Mouse (Mus musculus): ENCODE data around the gene Naaa. TPM values are rescaled to one million over a fixed set of nuclear protein-coding genes. Genes with fewer than 3 reads are reported as not detected.

The Naaa gene
- total and polyA plus RNA-seq, 2 experiments from 2014 or later: 7.5 to 9.7 TPM

DNA sequence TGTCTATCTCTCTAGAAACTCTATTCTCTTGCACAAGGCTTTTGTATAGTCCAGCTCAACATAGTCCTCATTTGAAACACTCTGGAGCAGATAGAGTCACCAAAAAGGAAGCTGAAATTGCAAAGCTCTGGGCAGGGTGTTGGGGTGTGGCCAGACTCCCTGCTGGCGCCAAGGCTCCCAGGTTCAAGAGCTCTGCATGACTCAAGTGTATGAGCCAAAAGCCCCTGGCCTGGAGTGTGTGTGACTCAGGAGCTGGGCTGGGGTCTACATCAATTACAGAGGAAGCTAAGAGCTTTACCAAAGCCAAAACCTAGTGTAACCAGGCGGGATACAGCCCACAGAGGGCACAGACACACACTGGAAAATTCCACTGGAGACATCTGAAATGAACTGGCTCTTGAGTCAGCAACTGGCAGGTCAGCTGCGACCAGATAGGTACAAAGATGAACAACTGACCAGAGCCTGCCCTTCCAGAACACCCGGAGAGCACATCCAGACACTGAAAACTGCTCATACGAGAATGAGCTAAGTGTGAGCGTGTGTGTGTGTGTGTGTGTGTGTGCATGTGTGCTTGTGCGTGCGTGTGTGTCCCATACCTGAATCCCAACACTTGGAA is 57.6 kb downstream of the Naaa start:
- no peaks in the 10 kb centered on the region for H3K36me3 ChIP-seq (replicated peaks; ENCODE audit: control insufficient read depth, insufficient read depth, low read length)
- DNase-seq (ENCODE audit: low spot score) (no peak), ATAC-seq (ENCODE audit: insufficient read depth, low read depth) (no peak)
- H3K9ac ChIP-seq (replicated peaks; ENCODE audit: low read depth, low read length): no peak overlapping the region
- no peak overlapping the region for H3K27ac ChIP-seq (ENCODE audit: low read depth)
- no peak overlapping the region for H3K4me3 ChIP-seq (ENCODE audit: low read depth, low read length)
- TF ChIP-seq CTCF (IDR thresholded peaks at IDR 0.05; ENCODE audit: low read depth) (no peak), EP300 (IDR thresholded peaks at IDR 0.05; ENCODE audit: low read depth) (no peak)
- 83% methylated on average over 8 of the region's 8 CpGs for WGBS
- H3K4me2 ChIP-seq (ENCODE audit: low read depth, low read length): no peak overlapping the region
- H3K4me1 ChIP-seq (ENCODE audit: control insufficient read depth, insufficient read depth): no peaks in the 10 kb centered on the region
- no peaks in the 10 kb centered on the region for H3K9me3 ChIP-seq (replicated peaks; ENCODE audit: control insufficient read depth, low read length)
- no peaks in the 10 kb centered on the region for H3K27me3 ChIP-seq (ENCODE audit: control insufficient read depth, insufficient read depth, low read length)

DNA sequence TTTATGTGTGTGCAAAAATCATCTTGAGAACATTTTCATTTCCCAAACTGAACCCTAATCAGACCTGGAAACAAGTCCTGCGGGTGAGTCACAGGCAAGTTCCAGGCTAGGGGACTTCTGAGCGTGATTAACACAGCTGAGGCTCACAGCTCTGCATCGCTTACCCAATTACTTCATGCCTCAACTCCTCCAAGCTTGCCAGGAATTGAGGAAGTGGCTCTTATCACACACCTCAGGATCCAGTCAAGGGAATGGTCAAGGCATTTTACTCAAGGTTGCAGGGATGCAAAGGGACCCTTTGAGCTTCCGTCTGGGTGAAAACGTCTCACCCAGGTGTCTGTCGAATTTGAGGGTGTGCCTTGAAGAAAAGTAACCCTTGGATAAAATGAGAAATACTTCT is 58.1 kb downstream of the Naaa start:
- 36% methylated on average over 6 of the region's 6 CpGs for WGBS

DNA sequence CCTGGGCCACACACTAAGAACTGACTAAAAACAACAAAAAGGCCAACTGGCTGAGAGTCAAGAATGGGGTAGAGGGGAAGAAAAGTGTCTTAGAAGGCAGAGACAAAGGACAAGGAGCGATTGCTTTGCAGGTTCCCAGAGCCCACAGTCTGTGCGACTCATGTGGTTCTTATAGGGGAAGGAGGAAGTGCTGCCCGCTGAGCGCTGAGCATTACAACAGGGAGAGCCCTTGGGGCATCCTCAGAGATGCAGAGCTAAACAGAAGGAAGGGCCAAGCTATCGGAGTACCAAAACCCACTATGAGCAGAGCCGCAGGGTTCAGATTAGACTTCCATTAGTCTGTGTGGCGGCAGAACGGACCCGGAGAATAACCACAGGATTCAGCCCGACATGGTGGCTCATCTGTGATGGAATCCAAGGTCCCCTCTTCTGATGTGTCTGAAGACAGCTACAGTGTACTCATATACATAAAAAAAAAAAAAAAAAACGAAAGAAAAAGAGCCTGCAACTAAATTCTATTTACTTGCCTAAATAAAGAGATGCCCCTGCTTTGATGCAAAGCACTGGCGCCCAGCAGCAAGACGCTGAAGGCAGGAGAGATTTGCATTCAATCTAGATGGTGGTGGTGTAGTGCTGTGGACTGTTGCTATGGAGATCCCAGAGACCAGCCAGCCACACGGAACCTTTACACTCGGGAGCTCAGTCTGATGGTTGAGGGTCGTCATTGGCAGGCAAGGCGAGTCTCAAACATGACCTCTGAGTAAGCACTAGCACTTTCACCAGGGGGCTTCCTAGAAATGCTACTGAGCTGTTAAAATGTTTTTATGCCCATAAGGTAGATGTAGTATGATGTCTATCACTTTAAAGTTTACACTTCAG is 58.8 kb downstream of the Naaa start:
- 59% methylated on average over 17 of the region's 17 CpGs for WGBS
- TF ChIP-seq CTCF (IDR thresholded peaks at IDR 0.05; ENCODE audit: low read depth) (no peak), EP300 (IDR thresholded peaks at IDR 0.05; ENCODE audit: low read depth) (no peak)
- no peaks in the 10 kb centered on the region for H3K4me1 ChIP-seq (ENCODE audit: control insufficient read depth, insufficient read depth)

More for the DNA sequence above, 58.1 kb downstream of the Naaa start:
- Histone ChIP-seq H3K4me2 (ENCODE audit: low read depth, low read length) (no peak overlapping the region), H3K36me3 (replicated peaks; ENCODE audit: control insufficient read depth, insufficient read depth, low read length) (no peaks in the 10 kb centered on the region), H3K27me3 (ENCODE audit: control insufficient read depth, insufficient read depth, low read length) (no peaks in the 10 kb centered on the region), H3K4me3 (ENCODE audit: low read depth, low read length) (no peak overlapping the region), H3K9me3 (replicated peaks; ENCODE audit: control insufficient read depth, low read length) (no peaks in the 10 kb centered on the region), H3K9ac (replicated peaks; ENCODE audit: low read depth, low read length) (no peak overlapping the region), H3K27ac (ENCODE audit: low read depth) (no peak overlapping the region), H3K4me1 (ENCODE audit: control insufficient read depth, insufficient read depth) (no peaks in the 10 kb centered on the region)
- no peak for ATAC-seq (ENCODE audit: insufficient read depth, low read depth)
- DNase-seq (ENCODE audit: low spot score): no peak
- TF ChIP-seq EP300 (IDR thresholded peaks at IDR 0.05; ENCODE audit: low read depth) (no peak), CTCF (IDR thresholded peaks at IDR 0.05; ENCODE audit: low read depth) (no peak)

DNA sequence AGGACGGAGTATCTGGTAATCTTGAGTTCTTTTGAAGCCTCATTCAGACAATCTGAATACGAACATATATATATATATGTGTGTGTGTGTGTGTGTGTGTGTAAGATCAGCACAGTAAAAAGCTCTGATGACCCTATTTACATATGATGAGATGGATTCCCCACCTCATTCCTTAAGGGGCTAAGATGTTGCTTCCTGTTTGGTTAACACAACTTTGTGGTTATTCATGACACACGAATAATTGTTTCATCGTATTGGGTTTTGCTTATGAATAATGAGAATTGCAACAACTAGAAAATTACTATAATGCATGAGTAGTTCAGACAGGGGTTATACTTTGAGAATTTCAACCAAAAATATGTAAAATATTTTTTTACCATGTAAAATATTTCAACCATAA is 62.7 kb downstream of the Naaa start, which contains the start of gene U90926:
TSS of gene U90926 (minus strand) at position 101 of the 400 bp plus-strand sequence.
- 91% methylated on average over 4 of the region's 4 CpGs for WGBS
- H3K27ac ChIP-seq (ENCODE audit: low read depth): no peak within 1 kb of the TSS
- H3K27me3 ChIP-seq (ENCODE audit: control insufficient read depth, insufficient read depth, low read length): no peaks in the 10 kb centered on the region
- H3K4me1 ChIP-seq (ENCODE audit: control insufficient read depth, insufficient read depth): no peaks in the 10 kb centered on the region
- no peaks in the 10 kb centered on the region for H3K9me3 ChIP-seq (replicated peaks; ENCODE audit: control insufficient read depth, low read length)
- no peaks in the 10 kb centered on the region for H3K36me3 ChIP-seq (replicated peaks; ENCODE audit: control insufficient read depth, insufficient read depth, low read length)
- no peak for TF ChIP-seq CTCF (IDR thresholded peaks at IDR 0.05; ENCODE audit: low read depth)
- no peak for TF ChIP-seq EP300 (IDR thresholded peaks at IDR 0.05; ENCODE audit: low read depth)
- no peak within 1 kb of the TSS for H3K4me2 ChIP-seq (ENCODE audit: low read depth, low read length)
- DNase-seq (ENCODE audit: low spot score) (no peak), ATAC-seq (ENCODE audit: insufficient read depth, low read depth) (no peak)
- H3K4me3 ChIP-seq (ENCODE audit: low read depth, low read length): no peak within 1 kb of the TSS
- no peak within 1 kb of the TSS for H3K9ac ChIP-seq (replicated peaks; ENCODE audit: low read depth, low read length)

More for the DNA sequence above, 58.8 kb downstream of the Naaa start:
- Histone ChIP-seq H3K9me3 (replicated peaks; ENCODE audit: control insufficient read depth, low read length) (no peaks in the 10 kb centered on the region), H3K9ac (replicated peaks; ENCODE audit: low read depth, low read length) (no peak overlapping the region), H3K4me3 (ENCODE audit: low read depth, low read length) (no peak overlapping the region), H3K36me3 (replicated peaks; ENCODE audit: control insufficient read depth, insufficient read depth, low read length) (no peaks in the 10 kb centered on the region), H3K4me2 (ENCODE audit: low read depth, low read length) (no peak overlapping the region), H3K27ac (ENCODE audit: low read depth) (no peak overlapping the region), H3K27me3 (ENCODE audit: control insufficient read depth, insufficient read depth, low read length) (no peaks in the 10 kb centered on the region)
- DNase-seq (ENCODE audit: low spot score) (no peak), ATAC-seq (ENCODE audit: insufficient read depth, low read depth) (no peak)

DNA sequence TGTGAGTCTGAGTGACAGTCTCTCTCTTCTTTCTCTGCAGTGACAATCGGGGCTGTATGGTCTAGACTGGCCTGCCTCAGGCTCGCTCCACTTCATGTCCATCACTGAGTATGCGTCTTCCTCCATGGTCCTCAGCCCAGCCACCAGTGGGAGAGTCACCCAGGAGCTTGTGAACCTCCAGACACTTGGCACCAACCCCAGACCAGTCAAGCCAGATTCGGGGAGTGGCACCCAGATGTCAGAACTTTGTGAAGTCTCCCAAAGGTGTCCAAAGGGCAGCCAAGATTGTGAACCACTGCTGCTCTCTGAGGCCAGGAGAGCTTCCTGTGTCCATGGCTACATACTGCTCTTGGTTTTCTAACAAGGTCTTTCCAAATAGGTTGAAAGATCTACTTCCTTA is 65.7 kb downstream of the Naaa start:
- Histone ChIP-seq H3K4me2 (ENCODE audit: low read depth, low read length) (no peak overlapping the region), H3K27me3 (ENCODE audit: control insufficient read depth, insufficient read depth, low read length) (no peaks in the 10 kb centered on the region), H3K4me3 (ENCODE audit: low read depth, low read length) (no peak overlapping the region), H3K4me1 (ENCODE audit: control insufficient read depth, insufficient read depth) (no peaks in the 10 kb centered on the region), H3K9me3 (replicated peaks; ENCODE audit: control insufficient read depth, low read length) (no peaks in the 10 kb centered on the region), H3K9ac (replicated peaks; ENCODE audit: low read depth, low read length) (no peak overlapping the region), H3K36me3 (replicated peaks; ENCODE audit: control insufficient read depth, insufficient read depth, low read length) (no peaks in the 10 kb centered on the region), H3K27ac (ENCODE audit: low read depth) (no peak overlapping the region)
- WGBS: 80% methylated on average over 4 of the region's 4 CpGs
- ATAC-seq (ENCODE audit: insufficient read depth, low read depth): no peak
- TF ChIP-seq EP300 (IDR thresholded peaks at IDR 0.05; ENCODE audit: low read depth) (no peak), CTCF (IDR thresholded peaks at IDR 0.05; ENCODE audit: low read depth) (no peak)
- DNase-seq (ENCODE audit: low spot score): no peak
